Mouse (Mus musculus): ENCODE data around the gene Hyal1.

DNA sequence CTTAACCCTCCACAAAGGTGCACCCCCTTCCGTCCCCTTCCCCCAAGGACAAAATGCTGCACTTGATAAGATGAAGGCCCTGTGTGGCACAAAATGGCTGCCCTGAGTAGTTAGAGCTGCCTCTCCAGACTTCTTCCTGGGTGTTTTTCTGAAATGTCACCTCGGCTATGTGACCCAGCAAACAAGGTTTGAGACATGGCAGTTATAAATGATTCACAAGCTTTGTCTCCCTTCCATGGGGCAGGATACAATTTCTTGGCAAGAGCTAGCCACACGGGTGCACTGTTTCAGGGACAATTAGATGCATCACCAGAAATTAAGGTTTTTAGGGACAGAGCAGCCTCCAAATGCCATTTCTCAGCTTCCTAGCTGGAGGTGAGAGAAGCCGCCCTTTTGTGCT is 36.3 kb upstream of the Hyal1 start:
- no peak for TF ChIP-seq POLR2A (IDR thresholded peaks at IDR 0.05; ENCODE audit: borderline replicate concordance, extremely low read depth, insufficient read depth, insufficient read length, poor library complexity, severe bottlenecking)
- TF ChIP-seq CTCF (IDR thresholded peaks at IDR 0.05; ENCODE audit: borderline replicate concordance, extremely low read depth, insufficient read depth, insufficient read length), result no peak
